23 mouse cellular contexts compared by ENCODE assay signal in genomic region chr1:92950607-92951006, GRCm38 (mm10). TPM values are rescaled to one million over a fixed set of nuclear protein-coding genes. Genes with fewer than 3 reads are reported as not detected.
DNase-seq lines count a peak whose midpoint lies in the region; ATAC-seq and TF ChIP-seq lines count a peak whose summit lies in the region.
"Had no signal": no experiment of that assay in that cellular context is flagged by ENCODE, and none has a peak within 500 bp of the region (broad histone marks: within the 10 kb centered on the region; RNA-seq: fewer than 3 reads in every experiment).

TSS of gene Gpr35 (plus strand) at chr1:92950865.

- peak; percentile 42; the same call in 1 of the 2 replicates for ATAC-seq in kidney, postnatal 0 days (replicated peaks; ENCODE audit: low FRiP score, low read depth)
- no peak for ATAC-seq in megakaryocyte, adult 5-6 weeks (ENCODE audit: poor library complexity, severe bottlenecking)
- peak; percentile 81 for ATAC-seq in stomach, postnatal 0 days (ENCODE audit: low FRiP score, low TSS enrichment)
- ATAC-seq: activated CD4-positive, CD25-positive, alpha-beta regulatory T cell, adult 4 months; midbrain, embryonic 15.5 days had no signal

- no peak within 1 kb of the TSS for H3K9ac ChIP-seq in kidney, postnatal 0 days (ENCODE audit: low read depth, low read length)
- H3K9ac ChIP-seq in stomach, postnatal 0 days (ENCODE audit: low read length) = peak within 1 kb of the TSS; percentile 23
- H3K9ac ChIP-seq: forebrain, embryonic 12.5 days; heart, embryonic 13.5 days; hindbrain, embryonic 14.5 days; limb, embryonic 15.5 days; liver, embryonic 15.5 days; midbrain, embryonic 15.5 days had no signal

- H3K4me1 ChIP-seq in kidney, postnatal 0 days (replicated peaks; ENCODE audit: insufficient read depth, low read length) = no peaks in the 10 kb centered on the region
- no peaks in the 10 kb centered on the region for H3K4me1 ChIP-seq in stomach, postnatal 0 days (replicated peaks; ENCODE audit: control insufficient read depth, insufficient read depth)
- H3K4me1 ChIP-seq: embryonic facial prominence, embryonic 10.5 days; forebrain, embryonic 12.5 days; heart, embryonic 13.5 days; limb, embryonic 15.5 days; liver, embryonic 15.5 days; midbrain, embryonic 15.5 days had no signal

- no peak for TF ChIP-seq EP300 in stomach, postnatal 0 days (optimal IDR thresholded peaks at IDR 0.05)

- DNase-seq in kidney, postnatal 0 days (ENCODE audit: low spot score) = no peak
- DNase-seq in kidney, postnatal 36 days = no peak
- DNase-seq in testis, postnatal 10 days (ENCODE audit: low spot score) = peak; percentile 28
- no peak for DNase-seq in testis, postnatal 14 days (ENCODE audit: low spot score)
- DNase-seq in stomach, postnatal 0 days (ENCODE audit: low spot score) = peak; percentile 79
- DNase-seq in embryo, embryonic 10 days (ENCODE audit: low spot score) = no peak
- DNase-seq in heart, postnatal 25 days (ENCODE audit: low spot score) = no peak
- DNase-seq: adrenal gland, postnatal 25 days; cerebellum, adult 11-12 months; cerebellum, postnatal 36 days; heart, postnatal 36 days; kidney, adult 18-20 months; thymus, postnatal 36 days had no signal

- no peaks in the 10 kb centered on the region for H3K9me3 ChIP-seq in kidney, postnatal 0 days (replicated peaks; ENCODE audit: low read length)
- no peaks in the 10 kb centered on the region for H3K9me3 ChIP-seq in stomach, postnatal 0 days (ENCODE audit: control insufficient read depth, low read length)
- H3K9me3 ChIP-seq: embryonic facial prominence, embryonic 10.5 days; forebrain, embryonic 12.5 days; G1E; heart, embryonic 13.5 days; limb, embryonic 15.5 days; liver, embryonic 15.5 days; midbrain, embryonic 15.5 days had no signal

- no peak for TF ChIP-seq CTCF in kidney, postnatal 0 days (IDR thresholded peaks at IDR 0.05; ENCODE audit: low read depth)
- no peak for TF ChIP-seq CTCF in stomach, postnatal 0 days (IDR thresholded peaks at IDR 0.05; ENCODE audit: low read depth)

- no peaks in the 10 kb centered on the region for H3K27me3 ChIP-seq in kidney, postnatal 0 days (ENCODE audit: insufficient read depth, low read length)
- H3K27me3 ChIP-seq in stomach, postnatal 0 days (ENCODE audit: control insufficient read depth, insufficient read depth, low read length) = no peaks in the 10 kb centered on the region
- H3K27me3 ChIP-seq: forebrain, embryonic 12.5 days; heart, embryonic 13.5 days; limb, embryonic 15.5 days; liver, embryonic 15.5 days; midbrain, embryonic 15.5 days had no signal

- intact Hi-C loops in heart, postnatal 25 days (cut with DNase I) = no loop called here

- no peak within 1 kb of the TSS for H3K4me2 ChIP-seq in kidney, postnatal 0 days (ENCODE audit: low read length)
- H3K4me2 ChIP-seq in stomach, postnatal 0 days (replicated peaks; ENCODE audit: low read depth) = peak within 1 kb of the TSS; percentile 45
- H3K4me2 ChIP-seq: forebrain, embryonic 12.5 days; heart, embryonic 13.5 days; hindbrain, embryonic 14.5 days; limb, embryonic 15.5 days; liver, embryonic 15.5 days; midbrain, embryonic 15.5 days had no signal

- H3K27ac ChIP-seq in kidney, postnatal 0 days = no peak within 1 kb of the TSS
- peak within 1 kb of the TSS; percentile 61 for H3K27ac ChIP-seq in stomach, postnatal 0 days (replicated peaks)
- H3K27ac ChIP-seq: embryonic facial prominence, embryonic 10.5 days; forebrain, embryonic 12.5 days; heart, embryonic 13.5 days; hindbrain, embryonic 14.5 days; limb, embryonic 15.5 days; liver, embryonic 15.5 days; midbrain, embryonic 15.5 days had no signal

- H3K36me3 ChIP-seq in kidney, postnatal 0 days (ENCODE audit: insufficient read depth, low read length) = peaks cover 17% of the 10 kb centered on the region
- H3K36me3 ChIP-seq in stomach, postnatal 0 days (ENCODE audit: control insufficient read depth, insufficient read depth, low read length) = peaks cover 10% of the 10 kb centered on the region

- 80% methylated on average over 5 of the region's 5 CpGs for WGBS in kidney, postnatal 0 days
- 52% methylated on average over 5 of the region's 5 CpGs for WGBS in stomach, postnatal 0 days

- H3K4me3 ChIP-seq in kidney, postnatal 0 days (replicated peaks; ENCODE audit: low read depth, low read length) = no peak within 1 kb of the TSS
- peak within 1 kb of the TSS; percentile 2; the same call in 1 of the 2 replicates for H3K4me3 ChIP-seq in stomach, postnatal 0 days (ENCODE audit: low read depth, low read length)
- H3K4me3 ChIP-seq: embryonic facial prominence, embryonic 10.5 days; forebrain, embryonic 12.5 days; heart, embryonic 13.5 days; limb, embryonic 15.5 days; liver, embryonic 15.5 days; midbrain, embryonic 15.5 days had no signal

RNA-seq across cellular contexts. Expression of gene Gpr35, which starts in this region (rescaled TPM):
- 0.19 and 0.42 TPM in 2 replicates for polyA plus RNA-seq in kidney, postnatal 0 days (2015; fragmentation: Nextera tagmentation; extraction: Ambion mirVana)
- total RNA-seq in megakaryocyte, adult 5-6 weeks (2015) = 69.5 and 72.6 TPM in 2 replicates
- total RNA-seq in megakaryocyte, adult 5-6 weeks (2017) = 46.4 and 47.2 TPM in 2 replicates
- polyA plus RNA-seq in stomach, postnatal 0 days (2015; fragmentation: Nextera tagmentation; extraction: Ambion mirVana) = 3.7 and 4.1 TPM in 2 replicates
- total RNA-seq in heart, postnatal 25 days (2021) = under 1 TPM; 0.36 to 0.75 TPM

Comparison
In these comparisons a context has a peak if more than half of its experiments do, and no peak if none do; other contexts are left out.
1. RNA of gene Gpr35 (total RNA-seq): 46.4 to 72.6 TPM in megakaryocyte, adult 5-6 weeks; 0.36 to 0.75 TPM in heart, postnatal 25 days; every median in the first group is over 10 times any median in the second.
2. DNase-seq: peak in testis, postnatal 10 days (single experiment) and stomach, postnatal 0 days (single experiment); none in kidney, postnatal 0 days (single experiment), kidney, postnatal 36 days (0 of 2), testis, postnatal 14 days (single experiment), embryo, embryonic 10 days (single experiment) and heart, postnatal 25 days (single experiment).
3. Peak in ATAC-seq in kidney, postnatal 0 days; RNA of the gene not detected or under 1 TPM.